Mouse (Mus musculus) adrenal gland, adult 2 months (tissue): ENCODE measurements around the gene Plscr1. TPM values are rescaled to one million over a fixed set of nuclear protein-coding genes. Genes with fewer than 3 reads are reported as not detected.

Experiments used
- DNase-seq: peaks from one replicate; pipeline ENCODE4 v3.0.0; 2021
- microRNA-seq, 2 experiments: library from miRNA; unstranded; fragments of <30 nt; microRNA quantifications; one replicate each; pipeline ENCODE4 v1.2.0; 2021
- polyA plus RNA-seq: library from polyadenylated mRNA; depleted of rRNA; stranded (reverse); fragments of >200 nt; gene quantifications from 2 replicates; pipeline ENCODE4 v1.2.3, GENCODE M21; 2012; rRNA removed
- total RNA-seq, 2 experiments: library from RNA; stranded (reverse); gene quantifications; 2 replicates each; pipeline ENCODE4 v1.2.3; 2021

Plscr1 gene
- total and polyA plus RNA-seq, 3 experiments: 7.2 to 19.1 (median 11.2) TPM

- DNase-seq: no peak
Measured at GRCm38 (mm10) chr9:92301213-92301612, 51.7 kb downstream of the Plscr1 start.

- DNase-seq: no peak
Measured at GRCm38 (mm10) chr9:92305075-92305474, 55.5 kb downstream of the Plscr1 start.

GRCm38 (mm10) chr9:92305620-92306220, 56.2 kb downstream of the Plscr1 start:
- no peak for DNase-seq

GRCm38 (mm10) chr9:92309077-92309476, 59.5 kb downstream of the Plscr1 start, which contains the start of gene 1700057G04Rik:
Gene 1700057G04Rik (plus strand): TSS chr9:92309377.
- DNase-seq: no peak

GRCm38 (mm10) chr9:92316791-92317190, 67.2 kb downstream of the Plscr1 start:
- DNase-seq: no peak

Small RNAs within 50 kb of the gene (microRNA-seq; reads per million reads assigned to microRNA genes)
- gene Mir6386: 0 reads per million in 2 experiments

Other genes with a start within 250 kb of the Plscr1 start
- gene Plscr5, start 56.8 kb upstream of the Plscr1 start, total RNA-seq: not detected
- gene Plscr5, start 56.8 kb upstream of the Plscr1 start, polyA plus RNA-seq: not detected in 2 replicates
- gene Plscr2, start 25.9 kb downstream of the Plscr1 start, total RNA-seq: 10 to 100 TPM; 13.0 to 17.9 TPM
- 4.8 and 6.4 TPM in 2 replicates for gene Plscr2, start 25.9 kb downstream of the Plscr1 start, polyA plus RNA-seq
- not detected for gene 1700057G04Rik, start 59.6 kb downstream of the Plscr1 start, total RNA-seq
- not detected in 2 replicates for gene 1700057G04Rik, start 59.6 kb downstream of the Plscr1 start, polyA plus RNA-seq
- 10 to 100 TPM; 13.2 to 15.5 TPM for gene Plscr4, start 207.6 kb downstream of the Plscr1 start, total RNA-seq
- gene Plscr4, start 207.6 kb downstream of the Plscr1 start, polyA plus RNA-seq: 19.1 and 24.3 TPM in 2 replicates